Comparison of ENCODE assay signal across 22 mouse cellular contexts in the genomic region with DNA sequence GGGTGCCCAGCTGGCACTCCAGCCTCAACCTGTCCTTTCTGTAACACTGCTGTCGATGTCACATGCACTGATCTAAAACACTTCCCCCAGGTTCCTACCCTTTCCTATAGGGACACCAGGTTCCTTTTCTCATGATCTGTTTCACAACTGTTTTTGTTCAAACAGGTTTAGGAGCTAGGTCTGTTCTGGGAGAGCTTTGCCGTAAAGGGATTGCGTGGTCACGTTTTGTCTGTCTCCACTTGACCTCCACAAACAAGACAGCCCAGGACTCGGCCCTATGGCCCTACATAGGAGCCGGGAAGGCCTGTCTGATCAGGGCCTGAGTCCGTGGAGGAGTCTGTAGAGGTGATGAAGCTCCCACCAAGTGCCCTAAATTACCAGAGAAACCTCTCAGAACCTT. TPM values are rescaled to one million over a fixed set of nuclear protein-coding genes. Genes with fewer than 3 reads are reported as not detected.
A peak's percentile ranks its signal among the peaks of the same experiment; 100 is the strongest.
DNase-seq lines count a peak whose midpoint lies in the region; ATAC-seq and TF ChIP-seq lines count a peak whose summit lies in the region.
"Had no signal": no experiment of that assay in that cellular context is flagged by ENCODE, and none has a peak within 500 bp of the region (broad histone marks: within the 10 kb centered on the region; RNA-seq: fewer than 3 reads in every experiment).

No protein-coding gene starts in this region.

- H3K9ac ChIP-seq in heart, embryonic 12.5 days = no peak overlapping the region
- H3K9ac ChIP-seq in limb, embryonic 14.5 days (ENCODE audit: low read depth, low read length, severe bottlenecking) = no peak overlapping the region
- H3K9ac ChIP-seq in limb, embryonic 15.5 days = no peak overlapping the region
- H3K9ac ChIP-seq: hindbrain, embryonic 13.5 days; kidney, embryonic 15.5 days; lung, embryonic 15.5 days had no signal

- H3K4me1 ChIP-seq in heart, embryonic 12.5 days (replicated peaks) = peaks cover 26% of the 10 kb centered on the region
- H3K4me1 ChIP-seq in limb, embryonic 14.5 days (ENCODE audit: control insufficient read depth, insufficient read depth, low read length) = peaks cover 16% of the 10 kb centered on the region
- peaks cover 11% of the 10 kb centered on the region for H3K4me1 ChIP-seq in limb, embryonic 10.5 days
- H3K4me1 ChIP-seq in limb, embryonic 15.5 days = peaks cover 20% of the 10 kb centered on the region

- no peak overlapping the region for H3K4me3 ChIP-seq in heart, embryonic 12.5 days
- H3K4me3 ChIP-seq in limb, embryonic 14.5 days (replicated peaks; ENCODE audit: low read length) = no peak overlapping the region
- no peak overlapping the region for H3K4me3 ChIP-seq in limb, embryonic 10.5 days
- no peak overlapping the region for H3K4me3 ChIP-seq in limb, embryonic 15.5 days
- H3K4me3 ChIP-seq: embryonic facial prominence, embryonic 10.5 days; hindbrain, embryonic 13.5 days; kidney, embryonic 15.5 days; limb, embryonic 13.5 days; lung, embryonic 15.5 days had no signal

- no peak for DNase-seq in heart, adult 8-10 months (ENCODE audit: low spot score)
- no peak for DNase-seq in limb, embryonic 14.5 days (ENCODE audit: low spot score)
- no peak for DNase-seq in limb, embryonic 10.5 days (ENCODE audit: low spot score)
- DNase-seq in gonadal fat pad, adult 2 months (ENCODE audit: low read depth) = peak; percentile 83
- no peak for DNase-seq in cerebellum, adult 9-10 months
- DNase-seq: thymus, adult 18-20 months had no signal

- H3K27ac ChIP-seq in heart, embryonic 12.5 days (ENCODE audit: poor library complexity, severe bottlenecking) = peak overlapping the region; percentile 48; the same call in 1 of the 2 replicates
- 0 out of 2 replicates have a peak overlapping the region, but pooled peaks have one; percentile 33 for H3K27ac ChIP-seq in limb, embryonic 14.5 days (replicated peaks; ENCODE audit: low read depth, low read length)
- no peak overlapping the region for H3K27ac ChIP-seq in limb, embryonic 10.5 days
- peak overlapping the region; percentile 77; the same call in 1 of the 2 replicates for H3K27ac ChIP-seq in limb, embryonic 15.5 days
- H3K27ac ChIP-seq: embryonic facial prominence, embryonic 10.5 days; limb, embryonic 13.5 days; macrophage had no signal

- H3K36me3 ChIP-seq in heart, embryonic 12.5 days = peaks cover 39% of the 10 kb centered on the region
- peaks cover 35% of the 10 kb centered on the region for H3K36me3 ChIP-seq in limb, embryonic 14.5 days (ENCODE audit: control insufficient read depth, insufficient read depth, low read length)
- H3K36me3 ChIP-seq in limb, embryonic 10.5 days = peaks cover 37% of the 10 kb centered on the region
- H3K36me3 ChIP-seq in limb, embryonic 15.5 days = peaks cover 27% of the 10 kb centered on the region

- no peak for TF ChIP-seq POLR2A in limb, embryonic 14.5 days (IDR thresholded peaks at IDR 0.05; ENCODE audit: borderline replicate concordance, extremely low read depth, insufficient read depth, insufficient read length)

- WGBS in heart, embryonic 12.5 days = 80% methylated on average over 7 of the region's 7 CpGs
- 80% methylated on average over 7 of the region's 7 CpGs for WGBS in limb, embryonic 14.5 days
- WGBS in limb, embryonic 10.5 days = 82% methylated on average over 7 of the region's 7 CpGs
- 75% methylated on average over 7 of the region's 7 CpGs for WGBS in limb, embryonic 15.5 days

- no peaks in the 10 kb centered on the region for H3K27me3 ChIP-seq in heart, embryonic 12.5 days (replicated peaks)
- no peaks in the 10 kb centered on the region for H3K27me3 ChIP-seq in limb, embryonic 14.5 days (ENCODE audit: control insufficient read depth, insufficient read depth, low read length)
- H3K27me3 ChIP-seq in limb, embryonic 10.5 days (ENCODE audit: low read depth, poor library complexity, severe bottlenecking) = no peaks in the 10 kb centered on the region
- H3K27me3 ChIP-seq in limb, embryonic 15.5 days = no peaks in the 10 kb centered on the region
- H3K27me3 ChIP-seq: CH12.LX; hindbrain, embryonic 13.5 days; kidney, embryonic 15.5 days; limb, embryonic 13.5 days; lung, embryonic 15.5 days; Patski had no signal

- no peaks in the 10 kb centered on the region for H3K9me3 ChIP-seq in heart, embryonic 12.5 days (replicated peaks)
- no peaks in the 10 kb centered on the region for H3K9me3 ChIP-seq in limb, embryonic 14.5 days (ENCODE audit: control insufficient read depth, low read length)
- no peaks in the 10 kb centered on the region for H3K9me3 ChIP-seq in limb, embryonic 10.5 days (replicated peaks)
- H3K9me3 ChIP-seq in limb, embryonic 15.5 days = no peaks in the 10 kb centered on the region
- H3K9me3 ChIP-seq: embryonic facial prominence, embryonic 10.5 days; hindbrain, embryonic 13.5 days; kidney, embryonic 15.5 days; limb, embryonic 13.5 days; lung, embryonic 15.5 days had no signal

- no peak overlapping the region for H3K4me2 ChIP-seq in heart, embryonic 12.5 days
- no peak overlapping the region for H3K4me2 ChIP-seq in limb, embryonic 14.5 days (replicated peaks; ENCODE audit: low read depth, low read length, severe bottlenecking)
- H3K4me2 ChIP-seq in limb, embryonic 15.5 days = no peak overlapping the region
- H3K4me2 ChIP-seq: hindbrain, embryonic 13.5 days; kidney, embryonic 15.5 days; limb, embryonic 13.5 days; lung, embryonic 15.5 days had no signal

- no peak for ATAC-seq in heart, embryonic 12.5 days (ENCODE audit: insufficient number of reproducible peaks, low FRiP score)
- ATAC-seq in limb, embryonic 14.5 days (ENCODE audit: low FRiP score, low read depth) = no peak
- no peak for ATAC-seq in limb, embryonic 15.5 days (ENCODE audit: insufficient number of reproducible peaks, low FRiP score, low TSS enrichment, low read depth)

RNA-seq across cellular contexts. Expression of a gene that starts 14.6 kb away (rescaled TPM):
- 8.2 TPM in 2 replicates for polyA plus RNA-seq in heart, embryonic 12.5 days (2016; fragmentation: Nextera tagmentation; extraction: Ambion mirVana)
- total RNA-seq in heart, adult 8-10 months (2022) = 10 to 100 TPM; 10.9 to 32.1 (median 16.1) TPM
- 12.8 and 28.4 TPM in 2 replicates for polyA plus RNA-seq in limb, embryonic 14.5 days (2012; rRNA removed)
- polyA plus RNA-seq in limb, embryonic 14.5 days (2014; fragmentation: Nextera tagmentation; extraction: Ambion mirVana) = 2.1 and 2.8 TPM in 2 replicates
- polyA plus RNA-seq in limb, embryonic 10.5 days (2016; fragmentation: Nextera tagmentation; extraction: Ambion mirVana) = 3.2 and 3.5 TPM in 2 replicates
- polyA plus RNA-seq in gonadal fat pad, adult 2 months (2012; rRNA removed) = 22.6 and 28.6 TPM in 2 replicates
- 8.3 and 9.1 TPM in 2 replicates for polyA plus RNA-seq in limb, embryonic 15.5 days (2015; fragmentation: Nextera tagmentation; extraction: Ambion mirVana)

RNA-seq across cellular contexts. Expression of a gene that starts 32.4 kb away (rescaled TPM):
- 0.23 and 0.53 TPM in 2 replicates for polyA plus RNA-seq in heart, embryonic 12.5 days (2016; fragmentation: Nextera tagmentation; extraction: Ambion mirVana)
- total RNA-seq in heart, adult 8-10 months (2022) = under 1 TPM in 1 of 4 experiments, not detected in 3; 0.09 TPM
- 0.34 and 0.35 TPM in 2 replicates for polyA plus RNA-seq in limb, embryonic 14.5 days (2012; rRNA removed)
- polyA plus RNA-seq in limb, embryonic 14.5 days (2014; fragmentation: Nextera tagmentation; extraction: Ambion mirVana) = 0.10 and 0.21 TPM in 2 replicates
- 0.34 and 0.43 TPM in 2 replicates for polyA plus RNA-seq in limb, embryonic 10.5 days (2016; fragmentation: Nextera tagmentation; extraction: Ambion mirVana)
- polyA plus RNA-seq in gonadal fat pad, adult 2 months (2012; rRNA removed) = 2.0 and 3.8 TPM in 2 replicates
- 0.09 and 0.13 TPM in 2 replicates for polyA plus RNA-seq in limb, embryonic 15.5 days (2015; fragmentation: Nextera tagmentation; extraction: Ambion mirVana)
- total RNA-seq: gastrocnemius, adult 8-10 months; heart, postnatal 10 days had no signal

RNA-seq across cellular contexts. Expression of a gene that starts 32.4 kb away (rescaled TPM):
- 21.7 and 21.8 TPM in 2 replicates for polyA plus RNA-seq in heart, embryonic 12.5 days (2016; fragmentation: Nextera tagmentation; extraction: Ambion mirVana)
- 10 to 100 TPM; 35.0 to 41.4 (median 37.9) TPM for total RNA-seq in heart, adult 8-10 months (2022)
- 28.1 and 31.5 TPM in 2 replicates for polyA plus RNA-seq in limb, embryonic 14.5 days (2012; rRNA removed)
- 30.2 and 32.4 TPM in 2 replicates for polyA plus RNA-seq in limb, embryonic 14.5 days (2014; fragmentation: Nextera tagmentation; extraction: Ambion mirVana)
- polyA plus RNA-seq in limb, embryonic 10.5 days (2016; fragmentation: Nextera tagmentation; extraction: Ambion mirVana) = 30.3 and 33.0 TPM in 2 replicates
- polyA plus RNA-seq in gonadal fat pad, adult 2 months (2012; rRNA removed) = 45.4 and 47.2 TPM in 2 replicates
- 35.5 and 35.8 TPM in 2 replicates for polyA plus RNA-seq in limb, embryonic 15.5 days (2015; fragmentation: Nextera tagmentation; extraction: Ambion mirVana)

RNA-seq across cellular contexts. Expression of a gene that starts 53.6 kb away (rescaled TPM):
- polyA plus RNA-seq in heart, embryonic 12.5 days (2016; fragmentation: Nextera tagmentation; extraction: Ambion mirVana) = 82.9 and 92.6 TPM in 2 replicates
- 100 to 1,000 TPM; 130 to 157 (median 141) TPM for total RNA-seq in heart, adult 8-10 months (2022)
- polyA plus RNA-seq in limb, embryonic 14.5 days (2012; rRNA removed) = 1.4 TPM in 2 replicates
- 1.4 and 2.2 TPM in 2 replicates for polyA plus RNA-seq in limb, embryonic 14.5 days (2014; fragmentation: Nextera tagmentation; extraction: Ambion mirVana)
- 0.05 and 0.09 TPM in 2 replicates for polyA plus RNA-seq in limb, embryonic 10.5 days (2016; fragmentation: Nextera tagmentation; extraction: Ambion mirVana)
- polyA plus RNA-seq in gonadal fat pad, adult 2 months (2012; rRNA removed) = 0.14 and 0.26 TPM in 2 replicates
- 1.2 and 4.8 TPM in 2 replicates for polyA plus RNA-seq in limb, embryonic 15.5 days (2015; fragmentation: Nextera tagmentation; extraction: Ambion mirVana)
- total RNA-seq: CH12.LX; granulocyte monocyte progenitor cell, adult 5-6 weeks had no signal
- polyA plus RNA-seq: G1E; intestine, embryonic 14.5 days; macrophage; midbrain, postnatal 0 days had no signal
